Mouse (Mus musculus) bone marrow, adult 2 months (tissue): ENCODE results near the gene Tuba1c.

Source experiments
- CTCF ChIP-seq: fragments of 200-500 bp; IDR thresholded peaks from 2 replicates; pipeline ENCODE4 v1.5.1; 2011; ENCODE audit warnings: low read length, control low read depth; ENCODE audit not compliant: control insufficient read depth, insufficient read depth
- POLR2A ChIP-seq: fragments of 200-500 bp; IDR thresholded peaks from 2 replicates; pipeline ENCODE4 v1.6.1; 2011; ENCODE audit warnings: low read depth, mild to moderate bottlenecking, control low read depth, low read length, borderline replicate concordance; ENCODE audit not compliant: control insufficient read depth

DNA sequence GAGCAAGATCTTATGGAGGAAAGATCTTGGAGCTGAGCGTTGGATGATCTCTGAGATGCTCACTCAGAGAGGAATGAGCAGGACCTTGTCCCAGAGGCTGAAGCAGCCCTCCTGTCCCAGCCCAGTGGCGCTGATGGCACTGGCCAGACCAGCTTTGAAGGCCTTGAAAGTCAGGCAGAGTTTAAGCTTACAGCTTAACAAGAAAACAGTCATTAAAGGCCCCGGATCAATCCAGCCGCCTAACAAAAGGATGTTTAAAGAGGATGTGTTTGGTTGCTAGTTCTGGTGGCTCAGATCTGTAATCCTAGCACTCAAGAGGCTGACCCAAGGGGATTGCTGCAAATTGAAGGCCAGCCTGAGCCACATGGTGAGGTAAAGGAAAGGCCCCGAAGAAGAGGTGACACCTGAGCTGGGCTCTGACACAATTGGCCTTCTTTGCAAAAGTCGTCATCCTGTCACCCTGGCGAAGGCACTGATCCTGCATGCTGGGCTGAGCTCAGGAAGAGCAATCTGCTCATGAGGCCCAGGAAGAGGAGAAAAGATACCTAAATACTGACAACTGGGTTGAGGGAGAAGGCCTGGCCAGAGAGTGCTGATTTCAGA lies 49.6 kb upstream of the Tuba1c start:
- TF ChIP-seq CTCF (no peak), POLR2A (no peak)
